Mouse (Mus musculus) liver, embryonic 16.5 days (tissue): ENCODE data around the gene Sorbs1. TPM values are rescaled to one million over a fixed set of nuclear protein-coding genes. Genes with fewer than 3 reads are reported as not detected.

ENCODE experiments used
- ATAC-seq: fragments of 200-750 bp; cut with Nextera tagmentation; 2 replicates; pipeline ENCODE4 v1.8.0; 2017; ENCODE audit warnings: low read depth, mild to moderate bottlenecking, moderate number of reproducible peaks, moderate library complexity
- H3K27ac ChIP-seq: fragments of 300-500 bp; sonication (generic); 2 replicates; pipeline ENCODE4 v1.5.1; 2014; ENCODE audit warnings: mild to moderate bottlenecking, low read length
- H3K27me3 ChIP-seq: fragments of 300-500 bp; sonication (generic); 2 replicates; pipeline ENCODE4 v1.6.1; 2014; ENCODE audit warnings: low read depth, low read length, mixed read lengths; ENCODE audit not compliant: control insufficient read depth, insufficient read depth
- H3K36me3 ChIP-seq: fragments of 300-500 bp; sonication (generic); 2 replicates; pipeline ENCODE4 v1.6.1; 2014; ENCODE audit warnings: mild to moderate bottlenecking; ENCODE audit not compliant: control insufficient read depth, insufficient read depth
- H3K4me1 ChIP-seq: fragments of 300-500 bp; sonication (generic); 2 replicates; pipeline ENCODE4 v1.6.1; 2014; ENCODE audit warnings: low read depth, low read length, mixed read lengths; ENCODE audit not compliant: control insufficient read depth
- H3K4me2 ChIP-seq: fragments of 300-500 bp; sonication (generic); 2 replicates; pipeline ENCODE4 v1.6.1; 2014; ENCODE audit warnings: low read depth, low read length, mixed read lengths
- H3K4me3 ChIP-seq: fragments of 300-500 bp; sonication (generic); 2 replicates; pipeline ENCODE4 v1.5.1; 2014; ENCODE audit warnings: low read depth, mild to moderate bottlenecking, low read length
- H3K9ac ChIP-seq: fragments of 300-500 bp; sonication (generic); 2 replicates; pipeline ENCODE4 v1.6.1; 2014; ENCODE audit warnings: low read depth, low read length
- H3K9me3 ChIP-seq: fragments of 300-500 bp; sonication (generic); replicated peaks from 2 replicates; pipeline ENCODE4 v1.6.1; 2016; ENCODE audit warnings: low read length; ENCODE audit not compliant: control insufficient read depth
- WGBS: fragments of 180-500 bp; shearing (Covaris S2); extraction: QIAGEN DNeasy Blood & Tissue Kit; methylation state at CpG from one replicate; pipeline ENCODE4 v1.1.7; 2014; ENCODE audit not compliant: insufficient replicate concordance; 5-methylcytosine and 5-hydroxymethylcytosine counted together
- polyA plus RNA-seq: library from polyadenylated mRNA; unstranded; fragments of >200 nt; fragmentation: Nextera tagmentation; extraction: Ambion mirVana; gene quantifications from 2 replicates; pipeline ENCODE4 v1.2.1, GENCODE M21; 2015

Gene Sorbs1
- polyA plus RNA-seq, 1 experiment from 2014 or later, result 39.6 TPM

DNA sequence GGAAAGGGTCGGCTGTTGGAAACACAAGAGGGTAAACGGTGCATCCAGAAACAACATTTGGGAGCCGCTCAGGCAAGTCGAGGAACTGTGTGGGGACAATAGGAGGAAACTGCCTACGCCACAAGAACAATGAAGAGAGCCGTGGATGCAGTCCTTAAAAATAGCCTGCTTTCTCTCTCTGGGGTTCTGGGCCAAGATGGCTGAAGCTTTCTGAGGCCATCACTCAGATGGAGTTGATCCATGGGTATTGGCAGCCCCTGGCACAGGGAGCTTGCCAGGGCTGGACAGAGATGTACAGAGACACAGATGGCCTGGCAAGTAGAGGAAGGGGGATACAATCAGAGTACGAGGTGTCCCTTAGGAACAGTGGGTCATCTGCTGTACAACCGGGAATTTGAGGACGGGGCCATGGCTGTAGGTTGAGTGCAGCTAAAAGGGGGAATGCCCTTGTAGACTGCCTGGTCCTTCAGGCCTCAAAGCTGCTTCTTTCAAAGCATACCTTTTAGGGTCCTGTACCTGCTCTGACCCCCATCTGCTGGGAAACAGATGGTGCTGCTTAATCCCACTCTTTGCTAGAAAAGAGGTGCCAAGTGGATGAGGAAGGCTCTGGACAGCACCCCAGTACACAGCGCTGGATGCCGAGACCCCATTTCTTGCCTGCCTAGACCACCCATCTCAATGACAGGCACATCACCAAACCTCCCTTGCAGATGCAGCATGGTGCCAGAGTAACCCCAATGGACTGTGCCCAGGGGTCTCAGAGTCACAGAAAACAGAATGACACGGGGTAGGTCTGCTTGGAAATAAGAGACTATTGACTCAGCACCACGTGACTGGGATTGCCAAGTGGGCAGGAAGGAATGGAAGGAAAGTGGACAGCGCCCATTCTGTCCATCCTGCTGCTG lies 117.6 kb downstream of the Sorbs1 start:
- 73% methylated on average over 14 of the region's 14 CpGs for WGBS
- no peaks in the 10 kb centered on the region for H3K36me3 ChIP-seq
- H3K9me3 ChIP-seq, result no peaks in the 10 kb centered on the region
- H3K4me2 ChIP-seq, result no peak overlapping the region
- ATAC-seq, result no peak
- no peak overlapping the region for H3K27ac ChIP-seq
- no peak overlapping the region for H3K9ac ChIP-seq
- H3K27me3 ChIP-seq, result no peaks in the 10 kb centered on the region
- no peak overlapping the region for H3K4me3 ChIP-seq
- H3K4me1 ChIP-seq, result peaks cover 3% of the 10 kb centered on the region; the same call in 1 of the 2 replicates

DNA sequence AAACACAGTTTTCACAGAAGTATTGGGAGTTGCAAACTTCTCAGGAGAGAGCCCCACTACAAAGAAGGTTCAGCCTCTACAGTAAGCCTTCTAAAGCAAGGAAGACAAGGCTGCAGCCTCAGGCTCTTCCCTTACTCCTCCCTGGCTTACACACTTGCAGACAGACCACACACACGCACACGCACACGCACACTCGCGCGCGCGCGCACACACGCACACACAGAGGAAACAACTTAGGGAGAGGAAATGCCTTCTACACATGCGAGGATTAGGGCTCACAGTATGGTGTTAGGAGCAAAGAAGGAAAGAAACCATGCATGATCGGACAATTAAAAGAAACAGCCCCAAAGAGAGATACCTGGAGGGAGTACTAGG lies 118.3 kb downstream of the Sorbs1 start:
- ATAC-seq, result no peak
- H3K4me1 ChIP-seq, result peaks cover 3% of the 10 kb centered on the region; the same call in 1 of the 2 replicates
- no peak overlapping the region for H3K4me3 ChIP-seq
- 48% methylated on average over 12 of the region's 12 CpGs for WGBS
- no peaks in the 10 kb centered on the region for H3K27me3 ChIP-seq
- 0 out of 2 replicates have a peak overlapping the region, but pooled peaks have one; percentile 23 for H3K27ac ChIP-seq
- no peak overlapping the region for H3K9ac ChIP-seq
- H3K4me2 ChIP-seq, result no peak overlapping the region
- H3K9me3 ChIP-seq, result no peaks in the 10 kb centered on the region
- H3K36me3 ChIP-seq, result no peaks in the 10 kb centered on the region

DNA sequence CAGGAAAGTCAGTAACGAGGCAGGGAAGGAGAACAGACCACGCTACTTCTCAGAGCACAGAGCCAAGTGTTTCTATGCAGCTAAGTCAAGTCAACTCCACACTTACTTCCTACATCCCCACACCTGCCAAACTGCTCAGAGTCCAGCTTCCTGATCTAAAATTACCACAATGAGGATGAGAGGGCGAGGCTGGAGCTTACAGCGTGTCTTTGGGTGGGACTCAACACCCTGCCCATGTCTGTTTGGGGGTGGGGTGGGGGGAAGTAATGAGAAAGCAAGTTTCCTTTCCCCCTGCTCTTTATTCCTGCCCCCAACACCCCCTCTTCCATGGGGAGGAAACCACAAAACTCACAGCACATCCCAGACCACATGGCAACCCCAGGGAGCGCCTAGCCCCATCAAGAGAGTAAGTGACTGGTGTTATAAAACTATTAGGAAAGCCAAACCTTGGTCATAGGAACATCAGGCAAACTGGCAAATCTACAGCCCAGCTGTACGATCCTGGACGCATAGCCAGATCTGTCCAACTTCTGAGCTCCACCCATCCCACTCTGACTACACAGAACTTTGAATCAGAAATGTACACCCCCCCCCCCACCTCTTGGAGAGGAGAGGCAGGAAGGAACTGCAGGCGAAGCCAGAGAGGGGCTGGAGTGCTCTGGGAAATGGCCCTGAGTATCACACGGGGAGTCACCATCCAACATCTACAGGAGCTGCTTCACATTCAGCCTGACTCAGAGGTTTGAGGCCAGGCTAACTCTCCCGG lies 118.8 kb downstream of the Sorbs1 start:
- H3K27ac ChIP-seq, result no peak overlapping the region
- H3K4me1 ChIP-seq, result peaks cover 3% of the 10 kb centered on the region; the same call in 1 of the 2 replicates
- H3K9ac ChIP-seq, result no peak overlapping the region
- H3K36me3 ChIP-seq, result no peaks in the 10 kb centered on the region
- 43% methylated on average over 10 of the region's 10 CpGs for WGBS
- H3K4me2 ChIP-seq, result no peak overlapping the region
- H3K9me3 ChIP-seq, result no peaks in the 10 kb centered on the region
- ATAC-seq, result 0 out of 2 replicates have a peak, but pooled peaks have one; percentile 36
- no peaks in the 10 kb centered on the region for H3K27me3 ChIP-seq
- no peak overlapping the region for H3K4me3 ChIP-seq

DNA sequence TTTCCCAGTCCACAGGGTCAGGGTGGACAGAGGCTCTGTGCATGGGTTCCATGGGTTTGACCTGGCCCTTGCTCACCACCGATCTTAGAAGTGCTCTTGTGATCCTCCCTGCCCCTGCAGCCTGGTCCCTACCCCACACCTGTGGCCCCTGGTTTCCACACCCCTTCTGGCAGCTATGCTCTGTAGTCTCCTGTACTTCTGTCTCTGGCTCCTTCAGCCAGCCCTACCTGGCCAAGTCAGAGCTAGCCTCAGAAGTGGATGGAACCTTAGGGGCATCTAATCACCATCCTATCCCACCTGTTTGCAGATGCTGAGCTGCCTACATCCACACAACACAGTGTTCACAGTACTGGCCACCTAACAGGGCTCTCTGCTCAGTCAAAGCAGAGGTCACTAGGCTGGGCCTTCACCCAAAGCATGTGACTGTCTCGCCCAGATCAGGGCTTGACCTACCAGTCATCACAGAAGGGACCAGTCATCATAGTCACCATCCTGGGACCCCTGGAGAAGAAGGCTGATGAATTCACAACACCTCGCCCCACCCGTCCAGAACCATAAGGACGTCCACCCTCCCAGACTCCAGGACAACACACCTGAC lies 120.7 kb downstream of the Sorbs1 start:
- WGBS, result 74% methylated on average over 5 of the region's 5 CpGs
- H3K36me3 ChIP-seq, result no peaks in the 10 kb centered on the region
- no peak for ATAC-seq
- H3K4me1 ChIP-seq, result peaks cover 3% of the 10 kb centered on the region; the same call in 1 of the 2 replicates
- H3K4me3 ChIP-seq, result no peak overlapping the region
- no peak overlapping the region for H3K27ac ChIP-seq
- no peak overlapping the region for H3K9ac ChIP-seq
- H3K27me3 ChIP-seq, result no peaks in the 10 kb centered on the region
- no peak overlapping the region for H3K4me2 ChIP-seq
- no peaks in the 10 kb centered on the region for H3K9me3 ChIP-seq

DNA sequence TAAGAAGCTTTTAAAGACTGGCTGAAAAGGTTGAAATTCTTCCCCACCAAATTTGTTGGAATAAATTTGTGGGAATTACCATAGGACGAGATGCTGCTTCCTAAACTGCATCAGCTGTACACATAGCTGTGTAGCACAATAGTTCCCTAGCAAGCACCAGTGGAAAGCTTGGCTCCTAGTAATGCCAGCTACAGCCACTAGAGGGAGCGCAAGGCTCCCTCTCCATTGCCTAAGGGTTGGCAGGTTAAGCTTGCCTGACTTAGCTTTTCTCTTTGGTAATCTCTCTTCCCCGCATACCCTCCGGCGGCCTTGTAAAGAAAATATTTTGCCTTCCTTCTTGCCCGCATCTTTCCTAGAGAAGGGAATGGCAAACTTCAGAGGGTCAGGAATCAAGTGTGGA lies 122.1 kb downstream of the Sorbs1 start:
- no peak overlapping the region for H3K4me3 ChIP-seq
- no peak overlapping the region for H3K4me2 ChIP-seq
- H3K9me3 ChIP-seq, result no peaks in the 10 kb centered on the region
- ATAC-seq, result peak; percentile 53; the same call in 1 of the 2 replicates
- H3K9ac ChIP-seq, result no peak overlapping the region
- WGBS, result 9% methylated on average over 6 of the region's 6 CpGs
- no peaks in the 10 kb centered on the region for H3K27me3 ChIP-seq
- no peak overlapping the region for H3K27ac ChIP-seq
- peaks cover 3% of the 10 kb centered on the region; the same call in 1 of the 2 replicates for H3K4me1 ChIP-seq
- H3K36me3 ChIP-seq, result no peaks in the 10 kb centered on the region; the same call in 1 of the 2 replicates

DNA sequence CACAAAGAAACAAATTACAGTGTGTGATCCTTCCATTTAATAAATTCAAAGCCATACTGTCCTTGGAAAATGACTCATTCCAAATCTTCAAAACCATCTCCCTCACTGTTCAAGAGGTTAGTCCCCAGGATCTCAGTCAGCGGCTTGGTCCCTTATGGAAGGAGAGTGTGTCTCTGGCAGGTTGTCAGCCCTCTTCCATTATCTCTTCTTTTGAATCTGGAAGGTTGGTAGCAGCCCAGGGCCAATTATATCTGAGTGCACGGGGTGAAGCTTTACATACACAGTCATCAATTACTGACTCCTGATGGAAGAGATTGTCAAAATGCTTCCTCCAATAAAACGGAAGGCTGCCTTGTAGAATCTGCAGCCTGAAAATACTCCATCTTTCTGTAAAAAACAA lies 126.7 kb downstream of the Sorbs1 start:
- H3K4me2 ChIP-seq, result no peak overlapping the region
- peaks cover 2% of the 10 kb centered on the region for H3K36me3 ChIP-seq
- no peaks in the 10 kb centered on the region for H3K27me3 ChIP-seq
- no peak overlapping the region for H3K27ac ChIP-seq
- no peak overlapping the region for H3K4me3 ChIP-seq
- no peak overlapping the region for H3K9ac ChIP-seq
- 74% methylated on average over 3 of the region's 3 CpGs for WGBS
- H3K9me3 ChIP-seq, result no peaks in the 10 kb centered on the region
- H3K4me1 ChIP-seq, result no peaks in the 10 kb centered on the region
- no peak for ATAC-seq

DNA sequence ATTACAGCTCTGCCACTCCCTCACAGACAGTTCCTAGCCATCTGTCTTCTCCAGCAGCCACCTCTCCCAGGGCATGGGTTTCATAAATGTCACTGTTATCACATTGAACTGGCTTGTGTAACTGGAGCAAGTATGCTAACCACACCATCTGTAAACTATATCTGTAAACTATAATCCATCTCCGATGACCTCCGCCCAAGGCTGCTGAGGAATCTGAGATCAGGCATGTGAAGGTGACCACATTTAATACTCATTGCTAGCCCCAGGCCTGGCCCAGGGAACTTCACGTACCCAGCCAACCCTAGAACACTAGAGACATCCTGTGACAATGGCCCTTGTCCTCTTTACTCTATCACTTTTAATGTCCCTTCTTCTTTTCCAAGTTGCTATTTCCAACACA lies 128.2 kb downstream of the Sorbs1 start:
- ATAC-seq, result no peak
- Histone ChIP-seq H3K4me3 (no peak overlapping the region), H3K4me1 (no peaks in the 10 kb centered on the region), H3K27ac (no peak overlapping the region), H3K9ac (no peak overlapping the region), H3K9me3 (no peaks in the 10 kb centered on the region), H3K4me2 (no peak overlapping the region), H3K36me3 (peaks cover 2% of the 10 kb centered on the region), H3K27me3 (no peaks in the 10 kb centered on the region)
- WGBS, result 88% methylated on average over 3 of the region's 3 CpGs

DNA sequence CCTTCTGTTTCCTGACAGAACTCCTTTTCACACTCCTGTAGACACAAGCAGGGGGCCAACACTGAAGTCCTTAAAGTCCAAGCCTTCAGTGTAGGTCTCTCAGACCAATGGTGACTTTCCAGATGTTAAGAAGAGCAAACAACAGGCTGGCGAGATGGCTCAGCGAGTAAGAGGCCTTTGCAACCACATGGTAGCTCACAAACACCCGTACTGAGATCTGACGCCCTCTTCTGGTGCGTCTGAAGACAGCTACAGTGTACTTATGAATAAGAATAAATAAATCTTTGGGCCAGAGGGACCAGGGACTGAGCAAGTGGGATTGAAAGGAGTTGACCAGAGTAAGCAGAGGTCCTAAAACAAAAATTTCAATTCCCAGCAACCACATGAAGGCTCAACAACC lies 129.6 kb downstream of the Sorbs1 start:
- H3K36me3 ChIP-seq, result peaks cover 2% of the 10 kb centered on the region
- ATAC-seq, result no peak

More for the DNA sequence above, 129.6 kb downstream of the Sorbs1 start:
- no peak overlapping the region for H3K4me3 ChIP-seq
- H3K9ac ChIP-seq, result no peak overlapping the region
- H3K27me3 ChIP-seq, result no peaks in the 10 kb centered on the region
- H3K4me2 ChIP-seq, result no peak overlapping the region
- no peak overlapping the region for H3K27ac ChIP-seq
- H3K9me3 ChIP-seq, result no peaks in the 10 kb centered on the region
- H3K4me1 ChIP-seq, result no peaks in the 10 kb centered on the region
- 30% methylated on average over 5 of the region's 5 CpGs for WGBS
